Mouse (Mus musculus): ENCODE results near the gene Sez6l.
A peak's percentile ranks its signal among the peaks of the same experiment; 100 is the strongest.

Sez6l gene

DNA sequence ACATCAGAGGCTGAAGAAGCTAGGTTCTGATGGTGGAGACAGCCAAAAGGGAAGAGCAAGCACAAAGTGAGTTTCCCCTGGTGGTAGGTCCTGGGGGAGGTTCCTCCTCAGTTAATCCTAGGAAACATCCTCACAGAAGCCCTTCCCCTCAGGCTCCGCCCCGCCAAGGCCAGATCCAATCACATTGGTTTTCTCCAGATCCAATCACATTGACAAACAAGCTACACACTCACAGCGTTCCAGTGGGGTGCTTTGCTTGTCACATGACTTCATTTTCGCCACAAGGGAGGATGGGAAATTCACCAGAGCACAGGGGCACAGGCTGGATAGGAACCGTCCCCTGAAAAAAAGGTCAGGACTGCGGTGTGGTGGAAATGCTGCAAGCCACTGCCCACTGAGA is 9.1 kb upstream of the Sez6l start:
- ATAC-seq (ENCODE audit: insufficient number of reproducible peaks, low FRiP score, low TSS enrichment) = no peak

GRCm38 (mm10) chr5:112584155-112584769 is 7.3 kb upstream of the Sez6l start:
- ATAC-seq (ENCODE audit: insufficient number of reproducible peaks, low FRiP score, low TSS enrichment) = no peak; the same call in 1 of the 2 replicates

- no peak for ATAC-seq (ENCODE audit: insufficient number of reproducible peaks, low FRiP score, low TSS enrichment)
Observed at GRCm38 (mm10) chr5:112583304-112583703, 6.3 kb upstream of the Sez6l start.

- ATAC-seq (ENCODE audit: insufficient number of reproducible peaks, low FRiP score, low TSS enrichment) = 0 out of 2 replicates have a peak, but pooled peaks have one; percentile 1
Observed at GRCm38 (mm10) chr5:112577750-112578149, 765 bp upstream of the Sez6l start.

- 0 out of 2 replicates have a peak, but pooled peaks have one; percentile 23 for ATAC-seq (ENCODE audit: insufficient number of reproducible peaks, low FRiP score, low TSS enrichment)
Observed at GRCm38 (mm10) chr5:112576361-112576992, 508 bp downstream of the Sez6l start.

DNA sequence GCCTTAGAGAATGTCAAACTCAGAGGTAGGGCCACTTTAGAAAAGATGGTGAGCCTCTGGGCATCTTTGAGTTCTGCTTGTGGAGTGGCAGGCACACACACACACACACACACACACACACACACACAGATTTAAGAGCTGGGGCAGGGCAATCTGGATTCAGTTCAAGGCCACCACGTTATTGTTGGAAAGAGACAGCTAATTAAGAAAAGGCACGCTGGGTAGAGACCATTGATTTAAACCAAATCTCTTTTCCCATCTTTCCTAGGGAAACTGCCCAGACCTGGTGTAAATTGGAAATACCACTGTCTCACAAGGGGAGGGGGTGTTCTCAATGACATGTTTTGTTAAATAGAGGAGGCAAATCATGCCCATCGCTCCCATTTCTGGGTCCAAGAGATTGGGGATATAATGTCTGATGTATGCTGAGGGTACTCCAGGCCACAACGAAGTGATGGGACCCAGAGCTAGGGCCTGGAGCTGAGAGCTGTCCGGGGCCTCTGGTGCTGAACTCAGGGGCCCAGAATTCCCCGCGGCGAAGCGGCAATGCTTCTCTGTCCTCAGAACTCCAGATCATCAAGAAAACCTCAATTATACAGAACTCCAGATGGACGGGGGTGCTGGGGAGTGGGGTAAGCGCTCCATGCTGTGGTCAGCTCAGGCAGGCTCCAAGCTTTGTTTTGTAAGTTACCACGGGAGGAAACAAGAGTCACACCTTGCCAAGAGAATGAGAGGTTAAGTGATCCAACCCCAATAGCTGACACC is 1.7 kb downstream of the Sez6l start:
- ATAC-seq (ENCODE audit: insufficient number of reproducible peaks, low FRiP score, low TSS enrichment) = no peak

- ATAC-seq (ENCODE audit: insufficient number of reproducible peaks, low FRiP score, low TSS enrichment) = no peak
Observed at GRCm38 (mm10) chr5:112573916-112574315, 3.1 kb downstream of the Sez6l start.

GRCm38 (mm10) chr5:112572217-112572616 is 4.8 kb downstream of the Sez6l start:
- no peak for ATAC-seq (ENCODE audit: insufficient number of reproducible peaks, low FRiP score, low TSS enrichment)

- no peak for ATAC-seq (ENCODE audit: insufficient number of reproducible peaks, low FRiP score, low TSS enrichment)
Observed at GRCm38 (mm10) chr5:112565489-112565888, 11.5 kb downstream of the Sez6l start.

- no peak for ATAC-seq (ENCODE audit: insufficient number of reproducible peaks, low FRiP score, low TSS enrichment)
Observed at GRCm38 (mm10) chr5:112565083-112565482, 11.9 kb downstream of the Sez6l start.

DNA sequence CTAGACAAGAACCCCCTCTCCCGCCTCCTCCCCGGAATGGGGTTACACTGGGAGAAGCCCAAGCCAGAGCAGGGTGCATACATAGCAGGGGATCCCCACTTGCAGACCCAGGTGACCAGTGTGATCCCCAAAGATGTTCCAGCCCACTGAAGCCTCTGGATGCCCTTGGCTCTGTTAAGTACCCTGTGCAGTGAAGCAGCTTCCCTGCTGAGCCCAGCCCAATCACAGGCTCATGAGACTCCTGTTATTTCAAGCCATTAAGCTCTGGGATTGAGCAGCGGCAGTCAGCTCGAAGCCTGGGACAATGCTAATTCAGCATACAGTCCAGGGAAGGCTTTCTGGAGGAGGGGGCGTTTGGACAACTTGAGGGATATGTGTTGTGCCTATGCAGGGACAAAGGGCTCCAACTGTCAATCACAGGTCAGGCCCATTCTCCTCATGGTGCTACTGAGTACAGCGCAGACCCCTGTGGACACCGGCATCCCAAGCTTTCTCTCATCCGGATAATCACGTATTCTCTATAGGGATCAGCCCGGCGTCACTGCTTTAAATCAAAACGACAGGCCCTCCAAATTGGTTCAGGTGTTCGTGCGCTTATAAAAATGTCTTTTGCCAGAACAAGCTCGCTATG is 16.0 kb downstream of the Sez6l start:
- no peak for ATAC-seq (ENCODE audit: insufficient number of reproducible peaks, low FRiP score, low TSS enrichment)

DNA sequence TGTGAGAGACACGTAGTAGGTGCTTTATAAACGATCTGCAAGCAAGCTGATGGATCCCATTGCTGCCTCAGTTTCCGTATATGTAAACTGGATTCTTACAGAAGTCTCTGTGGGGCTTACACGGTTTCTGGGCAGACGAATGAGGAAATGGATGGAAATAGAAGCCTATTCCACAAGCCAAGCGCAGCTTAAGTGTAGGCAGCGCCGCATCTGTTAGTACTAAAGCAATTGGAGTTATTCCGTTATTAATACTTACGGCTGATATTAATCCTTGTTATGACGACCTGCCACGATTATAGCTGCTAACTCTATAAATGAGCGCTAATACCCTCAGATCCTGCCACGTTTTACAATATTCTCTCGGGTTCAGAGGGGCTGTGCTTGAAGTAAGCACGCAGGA is 16.8 kb downstream of the Sez6l start:
- ATAC-seq (ENCODE audit: insufficient number of reproducible peaks, low FRiP score, low TSS enrichment) = no peak

- no peak for ATAC-seq (ENCODE audit: insufficient number of reproducible peaks, low FRiP score, low TSS enrichment)
Observed at GRCm38 (mm10) chr5:112557396-112557795, 19.6 kb downstream of the Sez6l start.

DNA sequence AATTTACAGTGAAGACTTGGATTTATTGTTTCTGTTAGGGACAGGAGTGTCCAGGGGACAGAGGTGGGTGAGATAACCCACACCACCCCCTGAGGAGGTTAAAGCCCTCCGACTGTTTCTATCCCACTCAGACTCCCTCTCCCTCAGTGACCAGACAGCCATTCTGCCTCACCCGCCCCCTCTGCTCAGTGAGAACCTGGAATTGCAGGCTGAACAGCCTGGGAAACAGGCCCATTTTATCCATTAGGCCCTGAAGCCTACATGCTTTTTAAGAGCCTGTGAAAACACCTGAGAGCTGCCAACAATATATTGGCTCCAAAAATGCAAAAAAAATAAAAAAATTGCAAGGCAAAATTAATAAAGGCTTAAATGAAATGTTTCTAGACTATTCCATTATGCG is 20.3 kb downstream of the Sez6l start:
- no peak for ATAC-seq (ENCODE audit: insufficient number of reproducible peaks, low FRiP score, low TSS enrichment)

GRCm38 (mm10) chr5:112554508-112554907 is 22.5 kb downstream of the Sez6l start:
- no peak for ATAC-seq (ENCODE audit: insufficient number of reproducible peaks, low FRiP score, low TSS enrichment)

DNA sequence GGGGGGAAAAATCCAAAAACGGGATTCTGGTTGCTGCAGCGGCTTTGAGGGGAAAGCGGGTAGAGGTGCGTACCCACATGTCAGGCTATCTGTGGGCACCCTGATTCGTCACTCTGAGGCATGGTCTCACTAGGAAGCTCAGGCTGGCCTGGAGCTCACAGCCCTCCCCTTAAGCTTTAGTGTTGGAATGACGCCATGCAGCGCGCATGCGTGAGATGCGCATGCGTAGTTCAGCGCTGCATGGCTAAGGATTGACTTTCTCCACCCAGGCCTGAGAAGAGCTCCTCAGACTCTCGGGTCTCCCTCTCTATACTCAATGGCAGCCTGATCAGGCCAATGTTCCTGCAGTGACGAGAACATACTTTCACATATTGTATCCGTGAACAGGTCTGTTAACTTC is 24.2 kb downstream of the Sez6l start:
- no peak for ATAC-seq (ENCODE audit: insufficient number of reproducible peaks, low FRiP score, low TSS enrichment)

DNA sequence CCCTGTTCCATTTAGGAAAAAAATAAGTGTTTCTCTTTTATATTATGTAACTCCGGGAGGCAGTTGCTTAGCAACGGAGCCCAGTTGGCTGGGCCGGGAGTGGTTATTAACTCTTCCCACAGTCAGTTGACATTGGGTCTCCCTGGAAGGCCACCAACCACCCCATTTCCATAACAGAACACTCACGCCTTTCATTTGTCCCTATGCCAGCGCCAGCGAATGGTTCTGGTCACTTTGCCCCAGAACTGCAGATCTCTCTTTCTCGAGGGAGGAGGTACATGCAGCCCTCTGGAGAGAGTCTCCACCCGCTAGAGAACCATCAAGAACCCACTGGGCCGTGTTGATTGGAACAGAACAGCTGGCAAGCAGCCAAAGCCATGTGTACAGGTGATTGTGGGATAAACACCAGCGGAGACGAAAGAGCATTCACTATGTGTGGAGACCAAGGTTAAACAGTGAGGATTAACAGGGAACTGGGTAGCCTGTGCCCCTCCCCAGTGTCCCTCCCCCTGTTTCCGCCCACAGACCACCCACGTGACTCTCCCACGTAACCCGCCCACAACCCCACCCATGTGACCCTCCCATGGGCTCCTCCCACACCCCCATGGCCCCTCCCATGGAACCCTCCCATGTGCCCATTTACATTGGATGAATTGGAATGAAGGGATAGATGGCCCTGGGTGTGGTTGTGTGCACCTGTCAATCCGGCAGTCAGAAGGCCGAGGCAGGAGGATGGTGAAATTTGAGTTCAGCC is 24.8 kb downstream of the Sez6l start:
- 0 out of 2 replicates have a peak, but pooled peaks have one; percentile 12 for ATAC-seq (ENCODE audit: insufficient number of reproducible peaks, low FRiP score, low TSS enrichment)

DNA sequence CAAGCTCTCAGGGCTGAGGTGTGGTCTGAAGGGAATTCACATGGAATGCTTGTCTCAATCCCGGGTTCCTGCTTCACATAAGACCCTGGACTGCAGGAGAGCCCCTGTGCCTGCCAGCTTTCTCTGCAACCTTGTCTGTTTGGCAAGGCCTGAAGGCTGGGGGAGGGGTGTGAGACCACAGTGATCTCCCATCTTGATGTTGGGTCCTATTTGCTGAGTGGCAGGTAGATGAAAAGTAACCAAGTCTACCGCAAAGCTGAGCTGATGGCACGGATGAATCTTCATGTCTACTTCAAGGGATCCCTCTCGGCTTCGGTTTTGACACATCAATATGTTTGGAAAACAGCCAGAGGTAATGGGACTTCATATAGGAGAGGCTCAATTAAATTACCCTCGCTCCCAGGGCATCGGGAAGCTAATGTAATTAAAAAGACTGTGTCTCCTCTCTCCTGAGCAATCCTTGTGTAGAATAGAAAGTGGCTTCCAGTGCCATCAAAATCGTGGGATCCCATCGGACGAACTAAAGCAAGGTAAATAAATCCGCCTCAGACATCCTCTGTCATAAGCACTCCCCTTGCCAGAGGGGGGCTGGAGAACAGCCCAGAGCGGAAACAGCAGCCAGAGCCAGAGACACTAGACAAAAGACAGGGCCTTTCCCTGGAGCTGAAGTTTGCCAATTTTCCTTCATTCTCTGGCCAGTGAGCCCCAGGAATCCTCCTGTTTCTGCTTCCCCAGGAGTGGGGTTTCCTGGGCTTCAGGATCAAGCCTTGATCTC is 28.0 kb downstream of the Sez6l start:
- ATAC-seq (ENCODE audit: insufficient number of reproducible peaks, low FRiP score, low TSS enrichment) = peak; percentile 60; the same call in 1 of the 2 replicates

DNA sequence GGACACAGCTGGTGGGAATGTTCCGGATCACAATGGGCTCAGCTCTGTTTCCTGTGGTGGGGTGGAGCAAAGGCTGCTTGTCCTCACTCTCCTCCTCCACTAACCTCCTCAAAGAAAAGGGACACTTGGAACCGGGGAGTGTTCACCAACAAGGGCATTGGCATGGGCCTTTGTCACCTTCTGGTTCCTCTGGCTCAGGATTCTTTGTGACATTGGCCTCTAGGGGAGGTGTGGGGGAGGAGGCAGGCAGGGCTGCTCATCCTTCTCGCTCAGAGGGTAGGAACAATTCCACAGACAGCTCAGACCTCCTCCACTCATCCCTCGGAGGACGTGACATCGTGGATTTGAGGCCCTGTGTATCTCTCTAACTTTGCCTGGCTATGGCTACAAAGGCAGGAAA is 30.2 kb downstream of the Sez6l start:
- ATAC-seq (ENCODE audit: insufficient number of reproducible peaks, low FRiP score, low TSS enrichment) = peak; percentile 56; the same call in 1 of the 2 replicates

Measured in cerebellum, adult (tissue).